Mouse (Mus musculus) brown adipose tissue, adult 24 weeks (tissue): ENCODE results near the gene Cdkn3. TPM values are rescaled to one million over a fixed set of nuclear protein-coding genes. Genes with fewer than 3 reads are reported as not detected.
"Not testable (repeated sequence)": the region's sequence is repeated elsewhere in the genome, so short reads cannot be mapped to it uniquely, and the experiment has no call there.

Source experiments
- H3K27ac ChIP-seq: fragments of 200-500 bp; replicated peaks from 2 replicates; pipeline ENCODE4 v1.5.1; 2012; ENCODE audit warnings: low read depth, mild to moderate bottlenecking, low read length
- H3K4me1 ChIP-seq: fragments of 200-500 bp; 2 replicates; pipeline ENCODE4 v1.6.1; 2012; ENCODE audit warnings: low read length, mixed read lengths; ENCODE audit not compliant: control insufficient read depth, insufficient read depth, insufficient read length
- H3K4me3 ChIP-seq: fragments of 200-500 bp; 2 replicates; pipeline ENCODE4 v1.5.1; 2012; ENCODE audit warnings: low read depth, mild to moderate bottlenecking, low read length, moderate library complexity; ENCODE audit not compliant: insufficient read depth
- polyA plus RNA-seq: library from polyadenylated mRNA; stranded (reverse); fragments of >200 nt; gene quantifications from 2 replicates; pipeline ENCODE4 v1.2.4, GENCODE M21; 2012; ENCODE audit not compliant: missing spikeins, insufficient read depth, insufficient read length

The Cdkn3 gene
- polyA plus RNA-seq, 1 experiment = 2.2 TPM

GRCm38 (mm10) chr14:46800684-46801345, 40.5 kb downstream of the Cdkn3 start:
- H3K4me1 ChIP-seq = peaks cover 2% of the 10 kb centered on the region; the same call in 1 of the 2 replicates
- H3K27ac ChIP-seq = no peak overlapping the region
- no peak overlapping the region for H3K4me3 ChIP-seq

- Histone ChIP-seq H3K27ac (no peak overlapping the region), H3K4me3 (no peak overlapping the region), H3K4me1 (peaks cover 2% of the 10 kb centered on the region; the same call in 1 of the 2 replicates)
These were observed 42.9 kb downstream of the Cdkn3 start for GRCm38 (mm10) chr14:46803259-46803658.

GRCm38 (mm10) chr14:46803791-46804190, 43.5 kb downstream of the Cdkn3 start:
- Histone ChIP-seq H3K4me3 (no peak overlapping the region), H3K4me1 (peaks cover 2% of the 10 kb centered on the region; the same call in 1 of the 2 replicates), H3K27ac (no peak overlapping the region)

DNA sequence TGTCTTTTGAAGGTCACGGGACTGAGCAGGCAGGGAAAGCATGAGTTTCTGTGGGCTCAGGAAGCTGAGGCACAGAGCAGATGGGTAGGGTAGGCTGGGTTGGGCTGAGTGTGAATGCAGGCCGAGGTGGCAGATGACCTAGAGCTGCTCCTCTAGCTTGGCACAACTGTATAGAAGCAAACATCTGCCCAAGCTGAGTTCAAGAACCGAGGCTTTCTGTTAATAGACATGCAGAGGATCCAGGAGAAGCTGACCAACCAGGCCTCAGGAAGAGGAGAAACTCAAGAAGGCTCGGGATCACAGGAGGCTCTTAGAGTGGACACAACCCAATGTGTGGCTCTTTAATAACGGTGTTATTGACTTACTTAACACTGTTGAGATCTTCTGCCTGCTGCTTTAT, 45.8 kb downstream of the Cdkn3 start:
- Histone ChIP-seq H3K4me1 (peaks cover 2% of the 10 kb centered on the region; the same call in 1 of the 2 replicates), H3K27ac (no peak overlapping the region), H3K4me3 (no peak overlapping the region)

DNA sequence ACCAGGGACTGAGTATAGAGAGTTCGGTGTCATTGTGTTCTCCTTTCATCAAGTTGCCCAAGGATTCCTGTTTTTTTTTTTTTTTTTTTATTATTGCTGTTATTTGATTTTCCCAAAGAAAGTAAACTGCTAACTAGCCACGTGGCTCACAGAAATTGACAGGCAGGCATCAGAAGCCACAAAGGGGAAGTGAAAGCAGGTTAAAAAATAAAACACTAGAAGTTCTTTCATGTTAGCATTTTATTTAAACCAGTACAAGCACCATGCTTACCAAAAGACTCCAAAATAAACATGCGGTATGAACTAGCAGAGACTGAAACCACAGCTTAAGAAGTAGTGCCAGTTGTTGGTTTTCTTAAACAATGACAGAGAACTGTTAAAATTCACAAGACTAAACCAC, 47.6 kb downstream of the Cdkn3 start:
- H3K4me3 ChIP-seq = no peak overlapping the region
- H3K4me1 ChIP-seq = peaks cover 2% of the 10 kb centered on the region; the same call in 1 of the 2 replicates
- no peak overlapping the region for H3K27ac ChIP-seq

DNA sequence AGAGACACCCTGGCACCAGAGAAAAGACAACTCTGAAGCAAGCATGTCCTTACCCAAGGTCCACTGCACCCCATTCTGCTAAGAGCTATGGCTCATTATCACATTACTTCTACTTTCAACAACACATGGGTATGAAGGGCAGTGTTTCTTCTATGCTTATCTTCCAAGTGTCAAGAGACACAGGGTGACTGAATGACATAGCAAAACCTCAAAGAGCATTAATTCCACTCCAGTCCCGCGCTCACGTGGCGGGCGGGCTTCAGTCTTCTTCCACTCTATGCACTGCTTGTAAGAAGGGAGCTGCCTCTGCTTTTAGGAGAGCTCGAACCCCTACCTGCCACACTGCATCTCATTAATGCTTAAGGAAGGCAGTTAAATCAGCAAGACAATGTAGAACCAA, 55.3 kb downstream of the Cdkn3 start:
- no peak overlapping the region for H3K27ac ChIP-seq
- H3K4me1 ChIP-seq = peaks cover 7% of the 10 kb centered on the region; the same call in 1 of the 2 replicates
- no peak overlapping the region for H3K4me3 ChIP-seq

DNA sequence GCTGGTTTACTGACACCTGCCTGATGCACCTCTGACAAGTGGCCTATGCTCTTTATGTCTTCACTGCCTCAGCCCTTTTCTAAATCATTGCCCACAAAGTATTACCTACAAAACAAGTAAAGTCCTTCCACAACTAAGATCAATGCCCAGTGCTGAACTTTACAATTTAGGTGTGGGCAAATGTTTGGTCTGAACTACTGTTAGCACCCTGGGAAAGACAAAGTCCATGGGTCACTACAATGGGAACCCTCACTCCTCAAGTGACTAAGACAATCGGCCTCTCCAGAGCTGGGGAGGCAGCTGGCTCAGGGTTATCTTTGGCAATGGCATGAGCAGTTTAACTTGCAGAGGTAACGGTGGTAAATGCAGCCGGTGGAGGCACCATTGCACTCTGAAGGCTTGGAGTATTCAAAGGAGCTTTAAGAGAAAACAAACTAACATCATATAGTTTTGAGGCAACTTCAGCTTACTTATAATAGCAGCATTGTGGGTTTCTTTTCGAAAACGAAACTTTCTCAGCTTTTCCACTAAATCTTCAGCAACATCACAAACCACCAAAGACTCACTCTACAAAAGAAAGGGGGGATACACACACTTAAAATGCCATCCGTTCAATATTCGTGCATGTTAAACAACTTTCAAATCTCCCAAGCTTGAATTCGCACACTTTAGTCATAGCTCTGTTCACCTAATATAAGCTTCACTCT, 56.7 kb downstream of the Cdkn3 start:
- Histone ChIP-seq H3K4me1 (peaks cover 7% of the 10 kb centered on the region; the same call in 1 of the 2 replicates), H3K27ac (no peak overlapping the region), H3K4me3 (no peak overlapping the region)

- Histone ChIP-seq H3K4me3 (no peak overlapping the region), H3K27ac (no peak overlapping the region), H3K4me1 (peaks cover 7% of the 10 kb centered on the region; the same call in 1 of the 2 replicates)
These were observed 58.4 kb downstream of the Cdkn3 start for GRCm38 (mm10) chr14:46818743-46819142.

GRCm38 (mm10) chr14:46819961-46820360, 59.6 kb downstream of the Cdkn3 start:
- H3K27ac ChIP-seq, H3K4me1 ChIP-seq, H3K4me3 ChIP-seq: not testable (repeated sequence)

Other genes with a start within 250 kb of the Cdkn3 start
- gene Cnih1, start 27.9 kb downstream of the Cdkn3 start, polyA plus RNA-seq = 95.9 and 138 TPM in 2 replicates
- gene Gmfb, start 61.7 kb downstream of the Cdkn3 start, polyA plus RNA-seq = 56.2 and 59.4 TPM in 2 replicates
- gene Cgrrf1, start 71.6 kb downstream of the Cdkn3 start, polyA plus RNA-seq = 54.0 and 58.7 TPM in 2 replicates
- gene Samd4, start 122.3 kb downstream of the Cdkn3 start, polyA plus RNA-seq = 3.3 TPM in 2 replicates